Mouse (Mus musculus) urinary bladder, postnatal 10 days (tissue): ENCODE measurements around the gene Ankrd6.

Experiments
- DNase-seq: peaks from one replicate; pipeline ENCODE4 v3.0.0; 2022; ENCODE audit warnings: low spot score

Ankrd6 gene

DNA sequence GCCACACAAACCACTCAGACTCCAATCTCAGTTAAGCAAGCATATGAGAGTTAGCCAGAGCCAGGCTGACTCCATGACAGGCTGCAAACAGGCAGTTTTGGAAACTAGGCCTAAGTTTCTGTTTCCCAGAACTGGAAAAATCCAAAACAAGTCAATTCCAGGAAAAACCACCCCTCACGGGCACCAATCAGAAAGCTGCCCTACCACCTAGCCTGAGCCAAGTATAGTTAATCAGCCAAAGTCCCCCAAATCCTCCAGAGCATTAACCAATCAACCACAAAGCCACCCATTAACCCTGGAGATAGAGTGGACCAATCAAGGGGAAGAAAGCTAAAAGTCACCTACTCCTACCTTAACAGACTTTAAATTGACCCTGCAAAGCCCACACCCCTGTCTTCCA, 163.5 kb downstream of the Ankrd6 start:
- DNase-seq: no peak

DNA sequence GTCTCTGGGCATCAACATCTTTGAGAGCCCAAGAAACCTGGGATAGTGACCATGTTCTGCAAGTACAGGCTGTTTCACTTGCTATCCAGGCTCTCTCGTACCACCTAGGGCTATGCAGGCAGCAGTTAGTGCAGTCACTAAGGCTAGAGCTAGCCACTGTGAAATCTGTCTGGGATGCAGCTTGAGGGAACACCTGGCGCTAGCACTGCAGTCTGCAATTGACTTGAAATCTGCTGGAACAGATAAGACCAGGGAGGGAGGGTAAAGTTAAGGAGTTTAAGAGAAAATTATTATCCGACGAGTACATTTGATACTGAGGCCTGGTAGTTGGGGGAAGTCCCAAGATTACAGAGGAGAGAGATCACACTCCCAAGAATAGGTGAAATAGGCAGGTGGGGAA, 170.6 kb downstream of the Ankrd6 start:
- DNase-seq: no peak

DNA sequence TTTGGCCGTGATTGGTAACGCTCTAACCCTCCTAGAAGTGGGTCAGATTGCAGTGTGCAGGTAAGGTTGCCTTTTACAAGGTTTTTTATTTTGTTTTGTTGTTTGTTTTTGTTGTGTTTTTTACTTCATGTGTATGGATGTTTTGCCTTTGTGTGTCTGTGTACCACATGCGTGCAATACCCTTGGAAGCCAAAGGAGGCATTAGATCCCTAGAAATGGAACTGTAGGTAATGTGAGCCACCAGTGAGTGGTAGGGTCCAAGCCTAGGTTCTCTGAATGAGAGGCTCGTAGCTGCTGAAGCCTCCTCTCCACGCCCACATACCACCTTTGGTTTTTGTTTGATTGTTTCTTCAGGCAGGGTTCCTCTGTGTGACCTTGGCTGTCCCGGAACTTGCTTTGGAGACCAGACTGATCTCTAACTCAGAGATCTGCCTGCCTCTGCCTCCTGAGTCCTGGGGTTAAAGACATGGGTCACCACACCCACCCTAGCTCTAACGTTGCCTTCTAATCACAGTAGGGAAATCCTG, 180.3 kb downstream of the Ankrd6 start:
- no peak for DNase-seq

DNA sequence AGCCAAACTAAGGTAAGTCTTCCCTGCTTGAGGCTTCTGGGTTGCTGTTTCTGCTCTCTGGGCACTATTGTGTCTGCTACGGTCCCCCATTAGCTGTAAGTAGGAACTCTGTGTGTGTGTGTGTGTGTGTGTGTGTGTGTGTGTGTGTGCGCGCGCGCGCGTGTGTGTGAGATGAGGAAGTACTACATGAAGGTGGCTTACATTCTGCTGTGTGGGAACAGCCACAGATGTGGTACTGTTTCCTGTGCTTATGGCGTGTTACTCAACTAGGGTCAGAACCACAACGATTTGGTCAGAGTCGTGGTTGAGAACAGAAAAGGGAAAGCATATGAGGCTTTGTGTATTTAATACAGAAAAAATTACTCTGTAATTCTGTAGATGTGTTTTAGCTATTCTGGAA, 182.6 kb downstream of the Ankrd6 start:
- no peak for DNase-seq

DNA sequence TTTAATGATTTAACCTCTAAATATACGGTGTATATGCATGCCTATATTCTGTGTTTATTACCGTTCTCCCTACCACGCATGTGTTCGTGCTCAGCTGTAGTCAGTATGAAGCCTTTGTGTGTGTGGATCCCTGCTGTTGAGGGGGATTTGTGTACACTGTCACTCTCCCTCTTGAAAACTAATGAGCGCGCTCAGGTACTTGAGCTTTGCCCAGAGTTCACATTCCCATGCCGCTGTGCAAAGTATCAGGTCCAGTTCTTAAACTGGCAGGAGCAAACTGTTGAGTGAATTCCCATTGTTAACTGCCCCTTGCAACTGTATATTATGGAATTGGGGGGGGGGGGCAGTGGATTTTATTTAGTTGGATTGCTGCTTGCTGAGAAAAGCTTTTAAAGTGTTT, 183.2 kb downstream of the Ankrd6 start:
- DNase-seq: no peak

DNA sequence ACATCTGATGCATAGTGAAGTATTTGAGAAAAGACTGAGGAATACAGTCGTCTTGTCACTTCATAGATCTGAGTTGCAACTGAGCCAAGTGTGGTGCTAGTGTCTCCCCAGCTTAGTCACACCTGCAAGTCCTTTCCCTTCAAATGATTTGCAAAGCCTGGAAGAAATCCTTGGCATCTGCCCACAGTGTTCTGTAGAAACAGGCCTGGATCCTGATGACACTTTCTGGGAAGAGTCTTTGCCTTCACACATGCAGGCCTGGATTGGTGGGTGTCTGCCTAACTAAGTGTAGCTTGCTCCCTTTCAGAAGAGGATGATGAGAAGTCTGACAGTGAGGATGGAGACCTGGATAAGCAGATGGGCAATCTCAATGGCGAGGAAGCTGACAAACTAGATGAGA, 193.2 kb downstream of the Ankrd6 start:
- DNase-seq: no peak
